Mouse (Mus musculus) kidney, adult 11 months (tissue): ENCODE data around the gene Tmem54.

Experiments used
- DNase-seq: peaks from one replicate; pipeline ENCODE4 v3.0.0; 2022

The Tmem54 gene

DNA sequence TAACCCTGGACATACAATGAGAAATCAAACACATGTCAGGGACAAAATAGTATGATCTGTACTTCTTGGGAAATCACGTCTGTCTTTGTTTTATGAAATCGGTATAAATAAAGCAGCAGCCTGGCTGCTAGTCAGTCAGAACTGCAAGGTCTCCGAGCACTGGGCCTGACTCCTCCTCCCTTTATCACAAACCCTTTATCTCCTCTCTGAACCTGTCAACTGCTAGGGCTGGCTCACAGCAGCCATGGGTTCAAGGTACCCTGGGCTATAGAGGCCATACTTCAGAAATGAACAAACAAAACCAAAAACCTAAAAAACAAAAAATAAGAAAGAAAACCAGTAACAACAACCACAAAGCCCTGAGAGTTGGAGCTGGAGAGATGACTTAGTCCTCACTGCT is 53.2 kb downstream of the Tmem54 start:
- DNase-seq = no peak

DNA sequence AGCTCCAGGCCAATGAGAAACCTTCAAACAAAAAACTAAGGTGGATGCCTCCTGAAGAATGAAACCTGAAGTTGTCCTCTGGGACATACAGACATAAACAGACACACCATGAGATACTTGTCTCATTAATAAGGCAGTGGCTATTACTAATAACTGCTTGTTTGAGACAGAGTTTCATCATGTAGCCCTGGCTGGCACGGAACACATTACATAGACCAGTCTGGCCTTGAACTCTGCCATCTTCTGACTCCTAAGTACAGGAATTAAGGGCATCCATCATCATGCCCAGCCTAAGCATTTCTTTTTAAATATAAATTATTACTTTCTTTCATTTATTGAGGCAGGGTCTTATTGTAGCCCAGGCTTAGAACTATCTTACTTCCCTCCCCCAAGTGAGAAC is 55.7 kb downstream of the Tmem54 start:
- no peak for DNase-seq
